Comparison of ENCODE assay signal across 17 mouse cellular contexts in genomic region chr12:17791111-17791510, GRCm38 (mm10).
"Had no signal": no experiment of that assay in that cellular context is flagged by ENCODE, and none has a peak within 500 bp of the region (broad histone marks: within the 10 kb centered on the region; RNA-seq: fewer than 3 reads in every experiment).

No protein-coding gene starts in this region.

- H3K27me3 ChIP-seq: neural tube, embryonic 12.5 days; neural tube, embryonic 13.5 days; neural tube, embryonic 15.5 days; stomach, embryonic 15.5 days had no signal

- H3K27ac ChIP-seq: neural tube, embryonic 12.5 days; neural tube, embryonic 13.5 days; neural tube, embryonic 15.5 days; stomach, embryonic 15.5 days; stomach, postnatal 0 days had no signal

- H3K4me3 ChIP-seq: neural tube, embryonic 12.5 days; neural tube, embryonic 13.5 days; neural tube, embryonic 15.5 days; stomach, embryonic 15.5 days had no signal

- H3K4me1 ChIP-seq: neural tube, embryonic 12.5 days; neural tube, embryonic 13.5 days; neural tube, embryonic 15.5 days; stomach, embryonic 15.5 days had no signal

- H3K9me3 ChIP-seq: neural tube, embryonic 12.5 days; neural tube, embryonic 13.5 days; neural tube, embryonic 15.5 days; stomach, embryonic 15.5 days had no signal

- DNase-seq: retina, postnatal 1 day; right cerebral cortex, adult 18-20 months; right cerebral cortex, postnatal 14 days; right cerebral cortex, postnatal 25 days; right cerebral cortex, postnatal 4 days; spleen, adult 18-20 months; thymus, adult 18-20 months; thymus, adult 2 months; thymus, postnatal 14 days; thymus, postnatal 25 days; thymus, postnatal 36 days; thymus, postnatal 4 days had no signal
